Mouse (Mus musculus): ENCODE measurements at regions not wholly inside any gene's neighbourhood (a gene's known extent, or its start where the extent isn't known, plus 50 kb on each side); places are given as distances from the start of the nearest gene placed in this dataset.

- Histone ChIP-seq H3K4me1 (ENCODE audit: insufficient read depth, low read length) (no peaks in the 10 kb centered on the region), H3K4me2 (ENCODE audit: low read depth, low read length, poor library complexity, severe bottlenecking) (no peak overlapping the region), H3K27ac (ENCODE audit: low read depth, low read length) (no peak overlapping the region), H3K36me3 (ENCODE audit: insufficient read depth, low read length) (no peaks in the 10 kb centered on the region), H3K9ac (replicated peaks; ENCODE audit: low read length, poor library complexity, severe bottlenecking) (no peak overlapping the region), H3K9me3 (ENCODE audit: low read length) (no peaks in the 10 kb centered on the region), H3K27me3 (ENCODE audit: insufficient read depth, low read length) (no peaks in the 10 kb centered on the region), H3K4me3 (ENCODE audit: low read depth, low read length) (no peak overlapping the region)
- 89% methylated on average over 2 of the region's 2 CpGs for WGBS
- no peak for ATAC-seq (ENCODE audit: low FRiP score)
- no peak for TF ChIP-seq CTCF (IDR thresholded peaks at IDR 0.05)
- DNase-seq (ENCODE audit: low spot score) = no peak
These were observed 361.1 kb downstream of the Galc start for GRCm38 (mm10) chr12:97898178-97898577.

- Histone ChIP-seq H3K9me3 (ENCODE audit: low read length) (no peaks in the 10 kb centered on the region), H3K9ac (replicated peaks; ENCODE audit: low read length, poor library complexity, severe bottlenecking) (no peak overlapping the region), H3K4me3 (ENCODE audit: low read depth, low read length) (no peak overlapping the region), H3K27ac (ENCODE audit: low read depth, low read length) (no peak overlapping the region), H3K36me3 (ENCODE audit: insufficient read depth, low read length) (no peaks in the 10 kb centered on the region), H3K4me2 (ENCODE audit: low read depth, low read length, poor library complexity, severe bottlenecking) (no peak overlapping the region), H3K27me3 (ENCODE audit: insufficient read depth, low read length) (no peaks in the 10 kb centered on the region), H3K4me1 (ENCODE audit: insufficient read depth, low read length) (no peaks in the 10 kb centered on the region)
- DNase-seq (ENCODE audit: low spot score) = no peak
- no peak for TF ChIP-seq CTCF (IDR thresholded peaks at IDR 0.05)
- 93% methylated on average over 2 of the region's 2 CpGs for WGBS
- no peak for ATAC-seq (ENCODE audit: low FRiP score)
These were observed 363.3 kb downstream of the Galc start for GRCm38 (mm10) chr12:97895981-97896380.

DNA sequence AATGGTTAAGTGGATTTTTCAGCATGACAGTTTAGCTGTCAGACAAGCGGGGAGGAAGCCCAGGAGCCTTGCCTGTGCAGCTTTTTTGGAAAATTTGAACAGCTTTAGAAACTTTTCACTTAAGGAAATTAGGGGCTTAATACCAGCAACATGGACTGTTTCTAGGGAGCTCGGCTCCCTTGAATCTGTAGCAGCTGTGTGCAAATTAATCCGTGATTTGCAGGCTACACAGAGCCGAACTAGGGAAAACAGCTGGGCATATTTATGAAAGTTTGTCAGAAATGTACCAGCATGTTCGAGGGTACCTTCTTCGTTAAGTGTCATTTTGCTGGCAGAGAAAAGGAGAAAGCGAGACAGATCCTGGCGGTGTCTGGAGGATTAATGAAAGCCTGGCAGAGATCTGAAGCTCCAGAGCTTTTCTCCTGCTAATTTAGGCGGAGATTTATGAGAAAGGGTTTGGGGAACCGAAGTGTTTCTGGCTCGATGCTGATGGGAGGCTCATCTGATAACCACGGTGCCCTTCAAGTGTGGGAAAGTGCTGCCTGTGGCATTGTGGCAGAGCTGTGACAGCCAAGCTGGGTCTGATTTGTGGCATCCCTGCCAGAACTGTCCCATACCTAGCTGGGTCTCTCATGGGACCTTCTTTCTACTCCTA lies 370.3 kb downstream of the Galc start:
- H3K27ac ChIP-seq (ENCODE audit: low read depth, low read length) = no peak overlapping the region
- ATAC-seq (ENCODE audit: low FRiP score) (peak; percentile 27; the same call in 1 of the 2 replicates), DNase-seq (ENCODE audit: low spot score) (peak; percentile 63)
- no peak overlapping the region; the same call in 1 of the 2 replicates for H3K9ac ChIP-seq (replicated peaks; ENCODE audit: low read length, poor library complexity, severe bottlenecking)
- no peak for TF ChIP-seq CTCF (IDR thresholded peaks at IDR 0.05)
- peak overlapping the region; percentile 16; the same call in 1 of the 2 replicates for H3K4me3 ChIP-seq (ENCODE audit: low read depth, low read length)
- 5% methylated on average over 12 of the region's 12 CpGs for WGBS
- no peaks in the 10 kb centered on the region for H3K9me3 ChIP-seq (ENCODE audit: low read length)
- H3K4me1 ChIP-seq (ENCODE audit: insufficient read depth, low read length) = 0 out of 2 replicates have a peak, but pooled peaks cover 6% of the 10 kb centered on the region
- H3K4me2 ChIP-seq (ENCODE audit: low read depth, low read length, poor library complexity, severe bottlenecking) = peak overlapping the region; percentile 33
- no peaks in the 10 kb centered on the region for H3K27me3 ChIP-seq (ENCODE audit: insufficient read depth, low read length)
- no peaks in the 10 kb centered on the region for H3K36me3 ChIP-seq (ENCODE audit: insufficient read depth, low read length)

DNA sequence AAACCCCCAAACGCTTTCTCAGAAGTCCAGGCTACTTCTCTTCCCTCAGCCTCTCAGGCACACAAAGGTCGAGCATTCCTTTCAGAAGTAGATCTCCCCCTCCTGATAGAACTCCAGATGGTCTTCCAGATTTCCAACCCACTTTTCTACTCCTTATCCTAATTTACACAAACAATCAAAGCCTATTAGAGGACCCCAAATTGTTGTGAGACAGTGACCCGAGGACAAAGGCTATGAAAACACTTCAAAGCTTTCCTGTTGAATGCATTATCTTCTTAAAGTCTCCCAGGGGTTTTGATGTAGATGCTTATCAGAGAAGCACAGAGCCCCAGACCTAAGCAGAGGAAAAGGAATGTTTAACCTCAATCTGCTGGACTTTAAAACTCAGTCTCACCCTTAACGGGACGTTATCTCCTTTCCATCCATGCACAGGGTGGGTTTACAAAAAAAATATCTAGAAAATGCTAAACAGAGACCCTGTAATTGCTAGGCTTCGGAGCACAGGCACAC lies 370.9 kb downstream of the Galc start:
- no peak for ATAC-seq (ENCODE audit: low FRiP score)
- Histone ChIP-seq H3K27ac (ENCODE audit: low read depth, low read length) (no peak overlapping the region), H3K4me2 (ENCODE audit: low read depth, low read length, poor library complexity, severe bottlenecking) (peak overlapping the region; percentile 33), H3K9me3 (ENCODE audit: low read length) (no peaks in the 10 kb centered on the region), H3K36me3 (ENCODE audit: insufficient read depth, low read length) (no peaks in the 10 kb centered on the region), H3K4me1 (ENCODE audit: insufficient read depth, low read length) (0 out of 2 replicates have a peak, but pooled peaks cover 6% of the 10 kb centered on the region), H3K4me3 (ENCODE audit: low read depth, low read length) (no peak overlapping the region), H3K27me3 (ENCODE audit: insufficient read depth, low read length) (no peaks in the 10 kb centered on the region), H3K9ac (replicated peaks; ENCODE audit: low read length, poor library complexity, severe bottlenecking) (no peak overlapping the region)
- no peak for TF ChIP-seq CTCF (IDR thresholded peaks at IDR 0.05)
- DNase-seq (ENCODE audit: low spot score) = no peak
- 13% methylated on average over 6 of the region's 6 CpGs for WGBS

DNA sequence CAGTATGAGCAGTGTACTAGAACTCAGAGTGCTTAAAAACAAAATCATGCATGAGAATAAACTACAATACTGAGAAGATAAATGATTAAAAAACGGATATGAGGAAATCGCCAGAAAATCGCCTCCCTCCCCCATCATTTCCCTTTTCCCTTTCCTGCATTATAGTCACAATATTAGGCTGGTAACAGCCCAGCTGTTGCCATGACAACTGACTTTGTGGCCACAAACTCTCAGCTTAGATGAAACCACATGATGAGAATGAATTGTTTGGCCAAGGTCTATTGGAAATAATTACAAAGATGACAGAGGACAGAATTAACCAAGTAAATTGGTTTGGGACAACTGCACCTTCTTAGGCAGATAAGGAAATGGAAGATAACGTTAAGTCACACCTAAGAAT lies 376.8 kb downstream of the Galc start:
- DNase-seq (ENCODE audit: low spot score) (peak; percentile 58), ATAC-seq (ENCODE audit: low FRiP score) (no peak)
- H3K36me3 ChIP-seq (ENCODE audit: insufficient read depth, low read length) = no peaks in the 10 kb centered on the region
- 43% methylated on average over 4 of the region's 4 CpGs for WGBS
- no peak for TF ChIP-seq CTCF (IDR thresholded peaks at IDR 0.05)
- no peaks in the 10 kb centered on the region for H3K27me3 ChIP-seq (ENCODE audit: insufficient read depth, low read length)
- no peaks in the 10 kb centered on the region; the same call in 1 of the 2 replicates for H3K4me1 ChIP-seq (ENCODE audit: insufficient read depth, low read length)
- no peak overlapping the region for H3K27ac ChIP-seq (ENCODE audit: low read depth, low read length)
- H3K4me3 ChIP-seq (ENCODE audit: low read depth, low read length) = no peak overlapping the region
- H3K9ac ChIP-seq (replicated peaks; ENCODE audit: low read length, poor library complexity, severe bottlenecking) = no peak overlapping the region
- no peak overlapping the region for H3K4me2 ChIP-seq (ENCODE audit: low read depth, low read length, poor library complexity, severe bottlenecking)
- H3K9me3 ChIP-seq (ENCODE audit: low read length) = no peaks in the 10 kb centered on the region

- ATAC-seq (ENCODE audit: low FRiP score) = no peak; the same call in 1 of the 2 replicates
- WGBS = 13% methylated on average over 2 of the region's 2 CpGs
- peak; percentile 88 for DNase-seq (ENCODE audit: low spot score)
These were observed 386.9 kb downstream of the Galc start for GRCm38 (mm10) chr12:97872391-97872790.

More at GRCm38 (mm10) chr12:97872391-97872790, 386.9 kb downstream of the Galc start:
- Histone ChIP-seq H3K27ac (ENCODE audit: low read depth, low read length) (no peak overlapping the region), H3K27me3 (ENCODE audit: insufficient read depth, low read length) (no peaks in the 10 kb centered on the region), H3K4me1 (ENCODE audit: insufficient read depth, low read length) (no peaks in the 10 kb centered on the region), H3K36me3 (ENCODE audit: insufficient read depth, low read length) (no peaks in the 10 kb centered on the region), H3K4me2 (ENCODE audit: low read depth, low read length, poor library complexity, severe bottlenecking) (no peak overlapping the region), H3K9me3 (ENCODE audit: low read length) (no peaks in the 10 kb centered on the region), H3K9ac (replicated peaks; ENCODE audit: low read length, poor library complexity, severe bottlenecking) (no peak overlapping the region), H3K4me3 (ENCODE audit: low read depth, low read length) (no peak overlapping the region)
- TF ChIP-seq CTCF (IDR thresholded peaks at IDR 0.05) = peak; percentile 89
